ENCODE assay signal across 26 mouse cellular contexts in the genomic region with DNA sequence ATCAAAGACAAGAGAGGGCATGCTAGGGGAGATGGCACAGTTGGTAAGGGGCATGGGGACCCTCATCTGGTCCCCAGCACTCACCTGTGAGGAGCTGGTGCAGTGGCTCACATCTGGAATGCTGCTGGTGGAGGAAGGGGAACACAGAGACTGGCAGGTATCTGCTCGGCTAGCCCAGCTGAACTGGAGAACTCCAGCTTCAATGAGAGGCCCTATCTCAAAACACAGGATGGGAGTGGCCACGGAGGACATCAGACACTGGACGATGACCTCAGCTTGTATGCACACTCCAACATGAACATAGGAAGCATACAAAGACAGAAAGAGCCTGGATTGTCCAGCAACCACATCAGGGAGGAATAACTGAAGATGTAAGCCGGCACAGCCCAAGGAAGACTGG.
DNase-seq lines count a peak whose midpoint lies in the region; ATAC-seq and TF ChIP-seq lines count a peak whose summit lies in the region.
"Had no signal": no experiment of that assay in that cellular context is flagged by ENCODE, and none has a peak within 500 bp of the region (broad histone marks: within the 10 kb centered on the region; RNA-seq: fewer than 3 reads in every experiment).

No protein-coding gene starts in this region.

- no peaks in the 10 kb centered on the region for H3K36me3 ChIP-seq in heart, embryonic 12.5 days
- H3K36me3 ChIP-seq in liver, embryonic 14.5 days (replicated peaks; ENCODE audit: control insufficient read depth, insufficient read depth, low read depth), result no peaks in the 10 kb centered on the region
- no peaks in the 10 kb centered on the region for H3K36me3 ChIP-seq in liver, embryonic 12.5 days
- H3K36me3 ChIP-seq: embryonic facial prominence, embryonic 10.5 days; heart, embryonic 15.5 days; hindbrain, embryonic 10.5 days; hindbrain, embryonic 13.5 days had no signal

- ATAC-seq in heart, embryonic 12.5 days (ENCODE audit: insufficient number of reproducible peaks, low FRiP score), result no peak
- 0 out of 2 replicates have a peak, but pooled peaks have one; percentile 47 for ATAC-seq in liver, embryonic 14.5 days (ENCODE audit: insufficient read depth)
- no peak for ATAC-seq in liver, embryonic 12.5 days
- peak; percentile 69; the same call in 1 of the 2 replicates for ATAC-seq in erythroid progenitor cell, adult 5-6 weeks (replicated peaks; ENCODE audit: low FRiP score, poor library complexity, severe bottlenecking)
- ATAC-seq: CD4-positive, CD25-positive, alpha-beta regulatory T cell, adult 4 months; forebrain, embryonic 14.5 days; forebrain, postnatal 0 days; hindbrain, embryonic 16.5 days; intestine, embryonic 16.5 days had no signal

- 0 out of 2 replicates have a peak overlapping the region, but pooled peaks have one; percentile 12 for H3K27ac ChIP-seq in heart, embryonic 12.5 days (ENCODE audit: poor library complexity, severe bottlenecking)
- no peak overlapping the region for H3K27ac ChIP-seq in liver, embryonic 14.5 days
- H3K27ac ChIP-seq in liver, embryonic 12.5 days, result no peak overlapping the region
- H3K27ac ChIP-seq: embryonic facial prominence, embryonic 10.5 days; embryonic facial prominence, embryonic 13.5 days; heart, adult 2 months; heart, embryonic 15.5 days; hindbrain, embryonic 10.5 days; hindbrain, embryonic 13.5 days had no signal

- H3K4me3 ChIP-seq in heart, embryonic 12.5 days, result no peak overlapping the region
- H3K4me3 ChIP-seq in liver, embryonic 14.5 days (ENCODE audit: insufficient read depth in 1 of 2, low read depth in 2 of 2, low read length in 2 of 2), result no peak overlapping the region
- no peak overlapping the region for H3K4me3 ChIP-seq in liver, embryonic 12.5 days
- H3K4me3 ChIP-seq: embryonic facial prominence, embryonic 10.5 days; embryonic facial prominence, embryonic 13.5 days; heart, adult 2 months; heart, embryonic 15.5 days; hindbrain, embryonic 10.5 days; hindbrain, embryonic 13.5 days had no signal

- no peak for TF ChIP-seq EP300 in liver, embryonic 14.5 days (IDR thresholded peaks at IDR 0.05; ENCODE audit: low read depth)

- H3K9ac ChIP-seq in heart, embryonic 12.5 days, result no peak overlapping the region
- H3K9ac ChIP-seq in liver, embryonic 14.5 days (replicated peaks), result no peak overlapping the region
- no peak overlapping the region for H3K9ac ChIP-seq in liver, embryonic 12.5 days
- H3K9ac ChIP-seq: embryonic facial prominence, embryonic 13.5 days; forebrain, postnatal 0 days; heart, embryonic 15.5 days; hindbrain, embryonic 13.5 days had no signal

- peaks cover 41% of the 10 kb centered on the region for H3K4me1 ChIP-seq in heart, embryonic 12.5 days (replicated peaks)
- peaks cover 0 to 17% of the 10 kb centered on the region in 2 experiments; a peak in 2 of 4 replicates for H3K4me1 ChIP-seq in liver, embryonic 14.5 days (replicated peaks; ENCODE audit: control insufficient read depth in 2 of 2, insufficient read depth in 2 of 2, low read length in 1 of 2)
- H3K4me1 ChIP-seq in liver, embryonic 12.5 days, result peaks cover 16% of the 10 kb centered on the region

- 53% methylated on average over 4 of the region's 4 CpGs for WGBS in heart, embryonic 12.5 days
- WGBS in liver, embryonic 14.5 days (ENCODE audit: insufficient replicate concordance), result 42% methylated on average over 4 of the region's 4 CpGs
- WGBS in liver, embryonic 12.5 days (ENCODE audit: insufficient replicate concordance), result 50% methylated on average over 4 of the region's 4 CpGs

- H3K27me3 ChIP-seq in heart, embryonic 12.5 days (replicated peaks), result no peaks in the 10 kb centered on the region
- no peaks in the 10 kb centered on the region for H3K27me3 ChIP-seq in liver, embryonic 14.5 days (ENCODE audit: control insufficient read depth, insufficient read depth, low read length)
- no peaks in the 10 kb centered on the region for H3K27me3 ChIP-seq in liver, embryonic 12.5 days (replicated peaks)
- H3K27me3 ChIP-seq: embryonic facial prominence, embryonic 13.5 days; heart, embryonic 15.5 days; hindbrain, embryonic 13.5 days had no signal

- DNase-seq in heart, postnatal 10 days, result no peak
- peak in 1 of 3 experiments; percentile 9 for DNase-seq in liver, embryonic 14.5 days (ENCODE audit: low read depth in 3 of 3, low spot score in 3 of 3)
- DNase-seq in frontal cortex, postnatal 36 days (ENCODE audit: low spot score in 2 of 2), result no peak
- DNase-seq: adrenal gland, adult 2 months; adrenal gland, postnatal 14 days; cerebellum, adult 11-12 months; cerebellum, adult 8-10 months; cerebellum, postnatal 10 days; cerebellum, postnatal 36 days; embryo, embryonic 11 days; forebrain, postnatal 0 days; gastrocnemius, postnatal 25 days; heart, adult 2 months had no signal

- no peak for TF ChIP-seq CTCF in liver, embryonic 14.5 days (IDR thresholded peaks at IDR 0.05; ENCODE audit: low read depth)

- intact Hi-C loops in heart, postnatal 10 days (cut with DNase I), result no loop called here

- no peak overlapping the region for H3K4me2 ChIP-seq in heart, embryonic 12.5 days
- H3K4me2 ChIP-seq in liver, embryonic 14.5 days (ENCODE audit: low read depth), result no peak overlapping the region
- H3K4me2 ChIP-seq in liver, embryonic 12.5 days, result no peak overlapping the region
- H3K4me2 ChIP-seq: embryonic facial prominence, embryonic 13.5 days; heart, embryonic 11.5 days; heart, embryonic 15.5 days; hindbrain, embryonic 13.5 days had no signal

- H3K9me3 ChIP-seq in heart, embryonic 12.5 days (replicated peaks), result no peaks in the 10 kb centered on the region
- no peaks in the 10 kb centered on the region for H3K9me3 ChIP-seq in liver, embryonic 14.5 days (ENCODE audit: control insufficient read depth, low read length)
- H3K9me3 ChIP-seq in liver, embryonic 12.5 days (replicated peaks), result no peaks in the 10 kb centered on the region
- H3K9me3 ChIP-seq: embryonic facial prominence, embryonic 10.5 days; embryonic facial prominence, embryonic 13.5 days; heart, embryonic 15.5 days; hindbrain, embryonic 10.5 days; hindbrain, embryonic 13.5 days had no signal

Comparison
In these comparisons a context has a peak if more than half of its experiments do, and no peak if none do; other contexts are left out.
1. ATAC-seq: peak in liver, embryonic 14.5 days (single experiment) and erythroid progenitor cell, adult 5-6 weeks (single experiment); none in heart, embryonic 12.5 days (single experiment) and liver, embryonic 12.5 days (single experiment).